Mouse (Mus musculus): ENCODE measurements at regions not wholly inside any gene's neighbourhood (a gene's known extent, or its start where the extent isn't known, plus 50 kb on each side); places are given as distances from the start of the nearest gene placed in this dataset.

DNA sequence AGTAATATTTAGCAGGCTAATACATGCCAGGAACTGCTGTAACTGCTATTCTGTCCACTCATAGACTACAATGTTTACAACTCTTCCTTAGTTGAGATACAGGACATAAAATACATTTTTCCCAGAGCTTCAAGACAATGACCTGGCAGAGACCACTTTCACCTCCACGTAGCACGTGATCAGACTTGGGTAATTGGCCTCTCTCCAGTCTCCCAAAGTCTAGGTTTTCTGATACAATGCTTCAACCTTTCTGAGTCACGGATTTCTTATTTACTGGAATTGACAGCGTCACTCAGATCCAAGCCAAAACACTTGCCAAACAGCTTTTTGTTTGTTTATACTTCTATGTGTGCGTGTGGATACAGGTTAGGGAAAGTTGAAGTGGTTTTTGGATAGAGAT lies 183.2 kb downstream of the Csl start:
- H3K9ac ChIP-seq (replicated peaks; ENCODE audit: low read length, poor library complexity, severe bottlenecking) = no peak overlapping the region
- H3K36me3 ChIP-seq (ENCODE audit: insufficient read depth, low read length) = no peaks in the 10 kb centered on the region
- H3K27ac ChIP-seq (ENCODE audit: low read depth, low read length) = no peak overlapping the region
- DNase-seq (ENCODE audit: low spot score) = no peak
- no peak for TF ChIP-seq CTCF (IDR thresholded peaks at IDR 0.05)
- H3K4me2 ChIP-seq (ENCODE audit: low read depth, low read length, poor library complexity, severe bottlenecking) = no peak overlapping the region
- ATAC-seq (ENCODE audit: low FRiP score) = no peak
- no peak overlapping the region for H3K4me3 ChIP-seq (ENCODE audit: low read depth, low read length)
- no peaks in the 10 kb centered on the region for H3K9me3 ChIP-seq (ENCODE audit: low read length)
- peaks cover 4% of the 10 kb centered on the region; the same call in 1 of the 2 replicates for H3K4me1 ChIP-seq (ENCODE audit: insufficient read depth, low read length)
- 74% methylated on average over 5 of the region's 5 CpGs for WGBS
- no peaks in the 10 kb centered on the region for H3K27me3 ChIP-seq (ENCODE audit: insufficient read depth, low read length)

DNA sequence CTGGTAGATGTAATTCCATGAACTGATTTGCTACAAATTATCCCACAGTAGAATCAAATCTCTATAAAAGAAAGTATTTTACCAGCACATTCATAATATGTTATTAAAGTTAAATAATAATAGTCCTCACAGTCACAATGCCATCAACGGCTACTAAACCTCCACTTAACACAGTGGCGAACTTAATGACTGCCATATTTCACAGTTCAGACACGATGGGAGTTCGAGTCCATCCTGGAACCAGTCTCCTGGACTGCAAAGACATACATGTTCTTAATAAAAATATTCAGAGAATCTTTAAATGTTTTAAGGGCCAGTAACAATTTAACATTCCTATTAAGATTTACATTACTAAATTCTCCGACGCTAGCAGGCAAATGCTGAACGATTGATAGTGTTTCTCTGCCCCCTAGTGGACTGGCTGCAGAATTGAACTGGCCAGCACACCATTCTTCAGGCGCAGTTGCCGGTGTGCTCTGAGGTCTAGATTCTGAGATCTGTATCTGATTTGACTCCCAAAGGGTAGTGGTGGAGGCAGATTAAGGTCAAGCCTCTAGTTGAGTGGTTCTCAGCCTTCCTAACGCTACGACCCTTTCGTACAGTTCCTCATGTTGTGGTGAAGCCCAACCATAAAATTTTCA lies 182.3 kb downstream of the Csl start:
- no peaks in the 10 kb centered on the region for H3K36me3 ChIP-seq (ENCODE audit: insufficient read depth, low read length)
- H3K4me2 ChIP-seq (ENCODE audit: low read depth, low read length, poor library complexity, severe bottlenecking) = no peak overlapping the region
- H3K4me3 ChIP-seq (ENCODE audit: low read depth, low read length) = no peak overlapping the region
- ATAC-seq (ENCODE audit: low FRiP score) (peak; percentile 65; the same call in 1 of the 2 replicates), DNase-seq (ENCODE audit: low spot score) (peak; percentile 82)
- H3K9me3 ChIP-seq (ENCODE audit: low read length) = no peaks in the 10 kb centered on the region
- H3K4me1 ChIP-seq (ENCODE audit: insufficient read depth, low read length) = peaks cover 4% of the 10 kb centered on the region; the same call in 1 of the 2 replicates
- WGBS = 27% methylated on average over 12 of the region's 12 CpGs
- no peak overlapping the region for H3K27ac ChIP-seq (ENCODE audit: low read depth, low read length)
- no peaks in the 10 kb centered on the region for H3K27me3 ChIP-seq (ENCODE audit: insufficient read depth, low read length)
- H3K9ac ChIP-seq (replicated peaks; ENCODE audit: low read length, poor library complexity, severe bottlenecking) = no peak overlapping the region
- peak; percentile 95 for TF ChIP-seq CTCF (IDR thresholded peaks at IDR 0.05)

DNA sequence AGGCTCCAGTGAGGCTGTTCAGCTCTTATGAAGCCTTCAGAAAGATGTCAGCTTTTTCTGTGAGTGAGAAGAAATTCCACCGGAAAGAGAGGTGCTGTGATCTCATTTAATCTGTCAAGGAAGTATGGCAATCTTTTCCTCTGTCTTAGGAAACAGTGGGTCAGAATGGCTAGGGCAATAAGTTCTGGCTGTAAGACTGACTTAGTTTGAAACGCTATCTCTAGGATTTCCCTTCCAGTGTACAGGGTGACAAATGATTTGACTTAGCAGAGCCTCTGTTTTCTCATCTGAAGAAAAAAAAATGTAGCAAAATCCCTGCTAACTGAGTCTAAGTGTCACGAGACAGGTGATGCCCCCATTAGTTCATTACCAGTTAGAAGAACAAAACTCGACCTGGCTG lies 181.1 kb downstream of the Csl start:
- no peaks in the 10 kb centered on the region for H3K9me3 ChIP-seq (ENCODE audit: low read length)
- no peak overlapping the region for H3K4me3 ChIP-seq (ENCODE audit: low read depth, low read length)
- H3K27me3 ChIP-seq (ENCODE audit: insufficient read depth, low read length) = no peaks in the 10 kb centered on the region
- H3K4me2 ChIP-seq (ENCODE audit: low read depth, low read length, poor library complexity, severe bottlenecking) = no peak overlapping the region
- no peaks in the 10 kb centered on the region for H3K36me3 ChIP-seq (ENCODE audit: insufficient read depth, low read length)
- DNase-seq (ENCODE audit: low spot score) (no peak), ATAC-seq (ENCODE audit: low FRiP score) (no peak)
- WGBS = 67% methylated on average over 4 of the region's 4 CpGs
- H3K9ac ChIP-seq (replicated peaks; ENCODE audit: low read length, poor library complexity, severe bottlenecking) = no peak overlapping the region
- no peak overlapping the region for H3K27ac ChIP-seq (ENCODE audit: low read depth, low read length)
- H3K4me1 ChIP-seq (ENCODE audit: insufficient read depth, low read length) = peaks cover 4% of the 10 kb centered on the region; the same call in 1 of the 2 replicates
- no peak for TF ChIP-seq CTCF (IDR thresholded peaks at IDR 0.05)

DNA sequence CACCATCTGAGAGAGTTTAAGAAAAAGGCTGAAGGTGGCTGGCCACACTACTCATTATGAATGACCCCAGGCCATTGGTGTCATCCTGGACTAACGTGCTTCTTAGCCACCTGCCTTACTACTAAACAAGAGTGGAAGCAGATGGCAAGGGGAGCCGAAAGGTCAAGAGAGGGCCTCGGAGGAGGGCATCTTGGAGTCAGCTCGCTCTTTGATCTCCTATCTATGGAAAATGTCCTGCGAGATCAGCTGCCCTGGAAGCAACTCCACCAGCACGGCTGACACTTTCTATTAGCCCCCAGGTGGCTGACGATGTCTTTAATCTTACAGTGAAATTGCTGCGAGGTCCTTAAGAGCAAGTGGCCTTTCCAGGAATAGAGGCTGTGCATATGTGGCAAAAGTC lies 179.3 kb downstream of the Csl start:
- DNase-seq (ENCODE audit: low spot score) = no peak
- no peak overlapping the region for H3K4me3 ChIP-seq (ENCODE audit: low read depth, low read length)
- TF ChIP-seq CTCF (IDR thresholded peaks at IDR 0.05) = no peak
- ATAC-seq (ENCODE audit: low FRiP score) = no peak
- no peak overlapping the region for H3K27ac ChIP-seq (ENCODE audit: low read depth, low read length)
- H3K9me3 ChIP-seq (ENCODE audit: low read length) = no peaks in the 10 kb centered on the region
- no peaks in the 10 kb centered on the region for H3K36me3 ChIP-seq (ENCODE audit: insufficient read depth, low read length)
- 29% methylated on average over 8 of the region's 8 CpGs for WGBS
- peaks cover 4% of the 10 kb centered on the region; the same call in 1 of the 2 replicates for H3K4me1 ChIP-seq (ENCODE audit: insufficient read depth, low read length)
- no peak overlapping the region for H3K4me2 ChIP-seq (ENCODE audit: low read depth, low read length, poor library complexity, severe bottlenecking)
- H3K27me3 ChIP-seq (ENCODE audit: insufficient read depth, low read length) = no peaks in the 10 kb centered on the region
- no peak overlapping the region for H3K9ac ChIP-seq (replicated peaks; ENCODE audit: low read length, poor library complexity, severe bottlenecking)

DNA sequence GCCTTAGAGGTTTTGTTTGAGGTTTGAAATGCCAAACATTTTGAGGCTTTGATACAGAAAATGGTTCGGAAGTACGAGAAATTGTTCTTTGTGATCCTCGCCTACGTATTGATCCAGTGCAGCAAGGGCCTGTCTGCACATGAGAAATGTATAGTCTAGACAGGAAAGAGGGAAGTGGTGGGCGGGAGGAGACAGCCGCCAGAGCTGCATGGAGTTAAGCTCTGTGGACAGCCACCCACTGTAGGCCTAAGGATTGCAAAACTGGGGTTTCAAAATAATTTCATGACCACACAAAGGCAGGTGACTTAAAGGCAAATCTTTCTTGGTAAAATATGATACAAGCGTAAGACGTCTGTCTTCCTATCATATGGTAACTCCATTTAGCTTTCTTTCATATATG lies 178.4 kb downstream of the Csl start:
- Histone ChIP-seq H3K4me3 (ENCODE audit: low read depth, low read length) (no peak overlapping the region), H3K36me3 (ENCODE audit: insufficient read depth, low read length) (no peaks in the 10 kb centered on the region), H3K27me3 (ENCODE audit: insufficient read depth, low read length) (no peaks in the 10 kb centered on the region), H3K27ac (ENCODE audit: low read depth, low read length) (no peak overlapping the region), H3K4me1 (ENCODE audit: insufficient read depth, low read length) (no peaks in the 10 kb centered on the region), H3K9ac (replicated peaks; ENCODE audit: low read length, poor library complexity, severe bottlenecking) (no peak overlapping the region), H3K4me2 (ENCODE audit: low read depth, low read length, poor library complexity, severe bottlenecking) (no peak overlapping the region), H3K9me3 (ENCODE audit: low read length) (no peaks in the 10 kb centered on the region)
- DNase-seq (ENCODE audit: low spot score) (no peak), ATAC-seq (ENCODE audit: low FRiP score) (no peak)
- 80% methylated on average over 8 of the region's 8 CpGs for WGBS
- TF ChIP-seq CTCF (IDR thresholded peaks at IDR 0.05) = no peak

DNA sequence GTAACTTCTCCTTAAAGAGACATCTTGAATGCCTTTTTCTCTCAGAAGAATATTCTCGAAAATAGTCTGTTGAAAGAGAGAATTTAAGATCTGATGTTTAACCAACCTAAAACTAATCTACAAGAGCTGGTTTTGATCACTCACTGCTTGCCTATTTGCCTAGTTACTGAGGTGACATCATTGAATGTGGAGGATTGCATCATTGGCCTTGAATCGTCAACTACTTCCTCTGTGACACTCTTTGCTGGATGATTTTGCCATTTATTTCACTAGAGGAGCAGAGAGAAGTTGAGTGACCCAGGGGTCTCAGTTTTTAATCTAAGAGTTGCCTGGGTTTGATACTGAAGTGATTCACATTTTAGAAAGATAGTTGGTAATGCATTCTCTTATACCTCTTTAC lies 174.6 kb downstream of the Csl start:
- ATAC-seq (ENCODE audit: low FRiP score) = no peak
- Histone ChIP-seq H3K4me1 (ENCODE audit: insufficient read depth, low read length) (no peaks in the 10 kb centered on the region), H3K4me2 (ENCODE audit: low read depth, low read length, poor library complexity, severe bottlenecking) (no peak overlapping the region), H3K9me3 (ENCODE audit: low read length) (no peaks in the 10 kb centered on the region), H3K27me3 (ENCODE audit: insufficient read depth, low read length) (no peaks in the 10 kb centered on the region), H3K4me3 (ENCODE audit: low read depth, low read length) (no peak overlapping the region), H3K36me3 (ENCODE audit: insufficient read depth, low read length) (no peaks in the 10 kb centered on the region), H3K9ac (replicated peaks; ENCODE audit: low read length, poor library complexity, severe bottlenecking) (no peak overlapping the region), H3K27ac (ENCODE audit: low read depth, low read length) (no peak overlapping the region)
- WGBS = 88% methylated on average over 2 of the region's 2 CpGs
- no peak for DNase-seq (ENCODE audit: low spot score)
- TF ChIP-seq CTCF (IDR thresholded peaks at IDR 0.05) = no peak
